Mouse (Mus musculus) brain, embryonic 14.5 days (tissue): Measurements from ENCODE around the gene Ankrd22.

Source experiments
- CTCF ChIP-seq: fragments of 200-500 bp; IDR thresholded peaks from 2 replicates; pipeline ENCODE4 v1.5.1; 2012; ENCODE audit warnings: inconsistent platforms, mild to moderate bottlenecking, moderate library complexity, borderline replicate concordance; ENCODE audit not compliant: insufficient read depth, insufficient read length; ENCODE audit errors: extremely low read depth
- POLR2A ChIP-seq: fragments of 200-500 bp; IDR thresholded peaks from 2 replicates; pipeline ENCODE4 v1.6.1; 2012; ENCODE audit warnings: mild to moderate bottlenecking, inconsistent platforms, borderline replicate concordance; ENCODE audit not compliant: poor library complexity, insufficient read depth, insufficient read length, severe bottlenecking; ENCODE audit errors: extremely low read depth

DNA sequence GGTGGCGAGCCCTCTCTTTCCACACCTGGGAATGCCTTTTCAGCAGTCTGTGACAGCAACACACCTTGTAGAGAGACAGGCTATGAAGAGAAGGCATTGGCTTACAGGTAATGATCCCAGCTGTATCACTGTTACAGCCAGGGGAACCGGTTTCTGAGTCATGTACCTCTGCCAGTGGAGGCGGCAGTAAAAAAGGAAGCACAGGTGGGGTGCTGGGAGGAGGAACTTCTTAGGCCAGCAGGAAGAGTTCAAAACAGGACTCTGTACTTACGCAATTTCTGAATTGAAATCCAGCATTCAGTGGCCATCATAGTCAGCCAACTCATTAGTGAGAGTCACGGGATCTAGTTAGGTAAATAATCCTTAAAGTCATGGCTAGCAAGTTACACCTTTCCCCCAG, at the start of gene Ankrd22:
- no peak for TF ChIP-seq CTCF
- no peak for TF ChIP-seq POLR2A
